Mouse (Mus musculus) CH12.LX (cell line): Measurements from ENCODE around the gene Ostm1.

Source experiments
- CTCF ChIP-seq, 2 experiments: IDR thresholded peaks in 1 of 2; conservative IDR thresholded peaks in 1 of 2; 2 replicates each; pipeline ENCODE4 v1.5.1; 2011 to 2012; ENCODE audit warnings: low read depth in 2 of 2, low read length in 2 of 2, improper control_type of control experiment in 1 of 2, inconsistent platforms in 1 of 2, mild to moderate bottlenecking in 1 of 2, moderate library complexity in 1 of 2
- POLR2A ChIP-seq: IDR thresholded peaks from 2 replicates; pipeline ENCODE4 v1.6.1; 2011; ENCODE audit warnings: low read depth, mild to moderate bottlenecking, improper control_type of control experiment, low read length

- TF ChIP-seq POLR2A (no peak), CTCF (conservative IDR thresholded peaks at IDR 0.05 in 1 of 2, IDR thresholded peaks at IDR 0.05 in 1 of 2; ENCODE audit: low read depth in 2 of 2, low read length in 2 of 2) (no peak)
Measured at GRCm38 (mm10) chr10:42537571-42538316, 45.9 kb upstream of the Ostm1 start.
